Mouse (Mus musculus) lung, postnatal 0 days (tissue): Measurements from ENCODE around the gene Pds5b. TPM values are rescaled to one million over a fixed set of nuclear protein-coding genes. Genes with fewer than 3 reads are reported as not detected.
"Not testable (repeated sequence)": the region's sequence is repeated elsewhere in the genome, so short reads cannot be mapped to it uniquely, and the experiment has no call there.

Source experiments
- ATAC-seq: fragments of 200-750 bp; cut with Nextera tagmentation; 2 replicates; pipeline ENCODE4 v1.8.0; 2017; ENCODE audit warnings: moderate library complexity
- DNase-seq: peaks from one replicate; pipeline ENCODE4 v3.0.0-alpha.2; 2016; ENCODE audit warnings: low spot score
- H3K27ac ChIP-seq: fragments of 300-500 bp; sonication (generic); 2 replicates; pipeline ENCODE4 v1.5.1; 2014; ENCODE audit warnings: antibody characterized with exemption, mild to moderate bottlenecking, low read length, mixed read lengths
- H3K27me3 ChIP-seq: fragments of 300-500 bp; sonication (generic); replicated peaks from 2 replicates; pipeline ENCODE4 v1.6.1; 2014; ENCODE audit warnings: low read length, mixed read lengths; ENCODE audit not compliant: insufficient read depth
- H3K36me3 ChIP-seq: fragments of 300-500 bp; sonication (generic); 2 replicates; pipeline ENCODE4 v1.6.1; 2014; ENCODE audit warnings: low read length, mixed read lengths; ENCODE audit not compliant: insufficient read depth
- H3K4me1 ChIP-seq: fragments of 300-500 bp; sonication (generic); 2 replicates; pipeline ENCODE4 v1.6.1; 2014; ENCODE audit warnings: antibody characterized with exemption, low read depth, low read length, mixed read lengths; ENCODE audit not compliant: insufficient read depth
- H3K4me2 ChIP-seq: fragments of 300-500 bp; sonication (generic); replicated peaks from 2 replicates; pipeline ENCODE4 v1.6.1; 2014; ENCODE audit warnings: low read depth, mild to moderate bottlenecking, low read length, moderate library complexity, mixed read lengths
- H3K4me3 ChIP-seq: fragments of 300-500 bp; sonication (generic); 2 replicates; pipeline ENCODE4 v1.5.1; 2014; ENCODE audit warnings: low read depth, low read length
- H3K9ac ChIP-seq: fragments of 300-500 bp; sonication (generic); replicated peaks from 2 replicates; pipeline ENCODE4 v1.6.1; 2014; ENCODE audit warnings: low read depth, mild to moderate bottlenecking
- H3K9me3 ChIP-seq: fragments of 300-500 bp; sonication (generic); 2 replicates; pipeline ENCODE4 v1.6.1; 2016; ENCODE audit warnings: low read length, mixed read lengths
- CTCF ChIP-seq: IDR thresholded peaks from 2 replicates; pipeline ENCODE4 v1.5.1; 2016; ENCODE audit warnings: antibody characterized with exemption, mild to moderate bottlenecking
- EP300 ChIP-seq: IDR thresholded peaks from 2 replicates; pipeline ENCODE4 v1.6.1; 2016; ENCODE audit warnings: antibody characterized with exemption, mild to moderate bottlenecking, control low read depth
- WGBS: fragments of 180-500 bp; shearing (Covaris S2); extraction: QIAGEN DNeasy Blood & Tissue Kit; methylation state at CpG from one replicate; pipeline ENCODE4 v1.1.7; 2014; 5-methylcytosine and 5-hydroxymethylcytosine counted together
- polyA plus RNA-seq: library from polyadenylated mRNA; unstranded; fragments of >200 nt; fragmentation: Nextera tagmentation; extraction: Ambion mirVana; gene quantifications from 2 replicates; pipeline ENCODE4 v1.2.1, GENCODE M21; 2015

The Pds5b gene
- polyA plus RNA-seq, 1 experiment from 2014 or later: 10.2 TPM

DNA sequence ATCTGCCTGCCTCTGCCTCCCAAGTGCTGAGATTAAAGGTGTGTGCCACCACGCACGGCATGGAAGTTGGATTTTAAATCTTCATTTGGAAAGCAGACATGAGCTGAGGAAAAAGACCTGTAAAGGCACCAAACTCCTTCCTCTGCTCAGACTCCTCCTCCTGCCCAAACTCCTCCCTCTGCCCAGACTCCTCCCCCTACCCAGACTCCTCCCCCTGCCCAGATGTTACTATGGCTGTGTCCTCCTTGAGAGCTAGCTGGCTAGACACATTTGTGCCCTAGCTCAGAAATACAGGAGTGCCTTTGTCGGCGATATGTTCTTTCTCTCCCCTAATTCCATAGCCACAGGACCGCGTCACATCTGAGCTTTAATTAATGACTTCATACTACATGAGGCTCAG is 172.4 kb downstream of the Pds5b start:
- H3K36me3 ChIP-seq: no peaks in the 10 kb centered on the region
- H3K4me2 ChIP-seq: no peak overlapping the region
- no peak overlapping the region for H3K27ac ChIP-seq
- 98% methylated on average over 6 of the region's 6 CpGs for WGBS
- no peaks in the 10 kb centered on the region for H3K27me3 ChIP-seq
- H3K4me1 ChIP-seq: no peaks in the 10 kb centered on the region
- TF ChIP-seq EP300 (no peak), CTCF (no peak)
- no peak overlapping the region for H3K9ac ChIP-seq
- no peak for ATAC-seq
- no peaks in the 10 kb centered on the region for H3K9me3 ChIP-seq
- no peak for DNase-seq
- no peak overlapping the region for H3K4me3 ChIP-seq

DNA sequence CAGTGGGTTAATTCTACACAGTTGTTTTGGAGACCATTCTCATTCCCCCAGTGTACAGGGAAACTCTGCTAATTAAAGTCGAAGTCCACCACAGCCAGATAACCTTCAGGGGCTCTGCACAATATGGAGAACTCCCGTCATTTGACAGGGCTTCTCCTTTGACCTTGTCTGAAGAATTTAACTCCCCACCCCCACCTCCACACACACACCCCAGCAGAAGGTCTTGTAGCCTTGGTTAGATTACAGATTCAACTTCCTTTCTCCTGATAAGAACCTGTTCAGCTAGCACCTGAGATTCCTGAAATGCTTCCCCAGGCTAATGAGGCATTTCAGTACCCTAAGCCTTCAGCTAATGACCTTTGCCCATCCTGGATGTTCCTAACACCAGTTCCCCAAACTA is 177.3 kb downstream of the Pds5b start:
- no peak for DNase-seq
- 39% methylated on average over 2 of the region's 2 CpGs for WGBS
- H3K9ac ChIP-seq: no peak overlapping the region
- H3K36me3 ChIP-seq: no peaks in the 10 kb centered on the region
- no peak overlapping the region for H3K27ac ChIP-seq
- 0 out of 2 replicates have a peak, but pooled peaks cover 3% of the 10 kb centered on the region for H3K4me1 ChIP-seq
- no peaks in the 10 kb centered on the region for H3K27me3 ChIP-seq
- H3K4me3 ChIP-seq: no peak overlapping the region
- no peaks in the 10 kb centered on the region for H3K9me3 ChIP-seq
- H3K4me2 ChIP-seq: no peak overlapping the region
- peak; percentile 28 for ATAC-seq
- TF ChIP-seq EP300 (no peak), CTCF (no peak)

GRCm38 (mm10) chr5:150852097-150852496 is 178.6 kb downstream of the Pds5b start:
- H3K4me3 ChIP-seq, H3K9me3 ChIP-seq, ATAC-seq, H3K36me3 ChIP-seq, H3K9ac ChIP-seq, H3K4me2 ChIP-seq, H3K27me3 ChIP-seq, H3K4me1 ChIP-seq, H3K27ac ChIP-seq, DNase-seq: not testable (repeated sequence)
- 66% methylated on average over 2 of the region's 2 CpGs for WGBS

DNA sequence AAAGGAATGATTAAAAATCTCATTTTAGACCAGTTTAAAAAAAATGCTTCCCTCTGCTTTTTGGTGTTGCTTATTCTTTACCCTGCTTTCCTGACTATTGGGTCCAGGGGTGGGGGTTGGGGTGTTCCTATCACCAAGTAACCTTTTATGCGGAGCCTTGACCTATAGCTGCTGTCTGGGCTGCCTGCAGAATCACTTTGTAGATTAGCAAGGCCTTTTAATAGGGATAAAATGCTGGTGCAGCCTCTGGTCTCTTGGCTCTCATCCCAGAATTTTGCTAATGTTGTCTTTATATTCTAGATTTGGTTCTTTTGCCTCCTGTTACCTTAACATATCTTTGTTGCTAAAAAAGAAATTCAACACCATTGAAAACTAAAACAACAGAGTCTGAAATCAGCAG is 181.0 kb downstream of the Pds5b start:
- Histone ChIP-seq H3K4me2 (no peak overlapping the region), H3K4me3 (no peak overlapping the region), H3K9ac (no peak overlapping the region), H3K36me3 (no peaks in the 10 kb centered on the region), H3K27ac (no peak overlapping the region), H3K4me1 (0 out of 2 replicates have a peak, but pooled peaks cover 3% of the 10 kb centered on the region), H3K27me3 (no peaks in the 10 kb centered on the region), H3K9me3 (no peaks in the 10 kb centered on the region)
- DNase-seq (no peak), ATAC-seq (no peak)
- 38% methylated on average over 1 of the region's 1 CpGs for WGBS
- TF ChIP-seq CTCF (no peak), EP300 (no peak)

DNA sequence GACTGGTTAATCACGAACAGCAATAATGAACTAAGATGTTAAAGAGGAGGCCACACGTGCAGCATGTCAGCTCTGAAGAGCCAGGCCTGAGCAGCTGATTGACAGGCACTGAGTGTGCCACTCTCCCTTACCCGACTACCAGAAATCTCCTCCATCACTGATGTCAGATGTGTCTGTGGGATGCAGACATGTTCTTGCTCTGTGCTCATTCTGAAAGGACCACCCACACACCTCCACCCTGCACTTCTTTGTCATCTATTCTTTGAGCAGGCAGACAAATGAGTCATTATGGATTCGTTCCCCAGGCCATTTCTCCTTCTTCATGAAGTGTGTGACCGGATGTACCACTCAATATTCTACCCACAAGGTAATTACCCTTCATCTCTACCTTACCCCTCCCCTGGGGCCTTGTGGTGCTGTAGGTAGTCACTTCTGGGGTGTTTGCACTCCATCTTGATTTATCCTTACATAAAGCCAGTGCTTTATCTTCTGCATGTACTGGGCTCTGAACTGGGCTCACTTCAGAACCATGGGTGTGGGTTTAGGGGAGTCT is 186.2 kb downstream of the Pds5b start:
- H3K27ac ChIP-seq: no peak overlapping the region
- H3K27me3 ChIP-seq: no peaks in the 10 kb centered on the region
- no peaks in the 10 kb centered on the region for H3K36me3 ChIP-seq
- ATAC-seq (no peak), DNase-seq (no peak)
- H3K9me3 ChIP-seq: no peaks in the 10 kb centered on the region
- no peaks in the 10 kb centered on the region for H3K4me1 ChIP-seq
- H3K4me2 ChIP-seq: no peak overlapping the region
- whole genome bisulfite sequencing: 50% methylated on average over 5 of the region's 5 CpGs
- no peak overlapping the region for H3K4me3 ChIP-seq
- H3K9ac ChIP-seq: no peak overlapping the region
- no peak for TF ChIP-seq EP300
- TF ChIP-seq CTCF: no peak

Other genes with a start within 250 kb of the Pds5b start
- not detected in 2 replicates for gene Zar1l, start 155.6 kb upstream of the Pds5b start, polyA plus RNA-seq
- gene Brca2, start 151.1 kb upstream of the Pds5b start, polyA plus RNA-seq: 5.3 and 6.5 TPM in 2 replicates
- 14.0 and 15.2 TPM in 2 replicates for gene N4bp2l1, start 76.6 kb upstream of the Pds5b start, polyA plus RNA-seq
- 36.7 and 37.1 TPM in 2 replicates for gene N4bp2l2, start 7.6 kb upstream of the Pds5b start, polyA plus RNA-seq